Mouse (Mus musculus) brain, embryonic 14.5 days (tissue): Measurements from ENCODE around the gene Wdsub1.
"Not testable (repeated sequence)": the region's sequence is repeated elsewhere in the genome, so short reads cannot be mapped to it uniquely, and the experiment has no call there.

Source experiments
- CTCF ChIP-seq: fragments of 200-500 bp; IDR thresholded peaks from 2 replicates; pipeline ENCODE4 v1.5.1; 2012; ENCODE audit warnings: inconsistent platforms, mild to moderate bottlenecking, moderate library complexity, borderline replicate concordance; ENCODE audit not compliant: insufficient read depth, insufficient read length; ENCODE audit errors: extremely low read depth
- POLR2A ChIP-seq: fragments of 200-500 bp; IDR thresholded peaks from 2 replicates; pipeline ENCODE4 v1.6.1; 2012; ENCODE audit warnings: mild to moderate bottlenecking, inconsistent platforms, borderline replicate concordance; ENCODE audit not compliant: poor library complexity, insufficient read depth, insufficient read length, severe bottlenecking; ENCODE audit errors: extremely low read depth

- TF ChIP-seq POLR2A, CTCF: not testable (repeated sequence)
Measured at GRCm38 (mm10) chr2:59851885-59852284, 30.5 kb downstream of the Wdsub1 start.
